ENCODE assay signal across 9 mouse cellular contexts in genomic region chr17:65614431-65614830, GRCm38 (mm10). TPM values are rescaled to one million over a fixed set of nuclear protein-coding genes. Genes with fewer than 3 reads are reported as not detected.
DNase-seq lines count a peak whose midpoint lies in the region; ATAC-seq and TF ChIP-seq lines count a peak whose summit lies in the region.
"Had no signal": no experiment of that assay in that cellular context is flagged by ENCODE, and none has a peak within 500 bp of the region (broad histone marks: within the 10 kb centered on the region; RNA-seq: fewer than 3 reads in every experiment).

No protein-coding gene starts in this region.

- H3K4me1 ChIP-seq in kidney, embryonic 16.5 days (ENCODE audit: insufficient read depth, low read length), result peaks cover 18% of the 10 kb centered on the region; the same call in 1 of the 2 replicates
- H3K4me1 ChIP-seq in embryonic facial prominence, embryonic 10.5 days, result peaks cover 25% of the 10 kb centered on the region
- H3K4me1 ChIP-seq in hindbrain, embryonic 13.5 days (replicated peaks), result peaks cover 19% of the 10 kb centered on the region
- peaks cover 22% of the 10 kb centered on the region for H3K4me1 ChIP-seq in midbrain, embryonic 14.5 days (ENCODE audit: control insufficient read depth, insufficient read depth, low read length)
- no peaks in the 10 kb centered on the region for H3K4me1 ChIP-seq in thymus, adult 2 months (replicated peaks; ENCODE audit: control insufficient read depth, insufficient read depth, low read length)

- DNase-seq in kidney, postnatal 25 days, result no peak
- no peak for DNase-seq in embryonic facial prominence, embryonic 10.5 days (ENCODE audit: low spot score)
- peak; percentile 55 for DNase-seq in midbrain, embryonic 14.5 days
- DNase-seq in thymus, adult 2 months, result no peak
- no peak for DNase-seq in adrenal gland, postnatal 10 days
- no peak for DNase-seq in right cerebral cortex, adult 18-20 months

- no peak for TF ChIP-seq CTCF in thymus, adult 2 months (IDR thresholded peaks at IDR 0.05; ENCODE audit: borderline replicate concordance, control insufficient read depth, extremely low read depth, insufficient read depth, low read length, poor library complexity)

- no peaks in the 10 kb centered on the region for H3K9me3 ChIP-seq in kidney, embryonic 16.5 days (ENCODE audit: low read length)
- no peaks in the 10 kb centered on the region for H3K9me3 ChIP-seq in embryonic facial prominence, embryonic 10.5 days
- no peaks in the 10 kb centered on the region for H3K9me3 ChIP-seq in hindbrain, embryonic 13.5 days
- no peaks in the 10 kb centered on the region for H3K9me3 ChIP-seq in midbrain, embryonic 14.5 days (ENCODE audit: control insufficient read depth, low read length)

- no peaks in the 10 kb centered on the region for H3K36me3 ChIP-seq in kidney, embryonic 16.5 days (ENCODE audit: insufficient read depth, low read length)
- H3K36me3 ChIP-seq in embryonic facial prominence, embryonic 10.5 days (replicated peaks), result peaks cover 3% of the 10 kb centered on the region
- no peaks in the 10 kb centered on the region for H3K36me3 ChIP-seq in hindbrain, embryonic 13.5 days
- H3K36me3 ChIP-seq in midbrain, embryonic 14.5 days (ENCODE audit: control insufficient read depth, insufficient read depth, low read length), result no peaks in the 10 kb centered on the region
- H3K36me3 ChIP-seq in thymus, adult 2 months (ENCODE audit: control insufficient read depth, insufficient read depth, low read length), result no peaks in the 10 kb centered on the region

- H3K9ac ChIP-seq in kidney, embryonic 16.5 days (replicated peaks; ENCODE audit: low read length), result peak overlapping the region; percentile 99
- H3K9ac ChIP-seq in hindbrain, embryonic 13.5 days, result peak overlapping the region; percentile 97
- peak overlapping the region; percentile 95 for H3K9ac ChIP-seq in midbrain, embryonic 14.5 days (replicated peaks; ENCODE audit: low read length)

- under 1% methylated on average over 9 of the region's 9 CpGs for WGBS in kidney, embryonic 16.5 days
- WGBS in embryonic facial prominence, embryonic 10.5 days, result 1% methylated on average over 9 of the region's 9 CpGs
- under 1% methylated on average over 9 of the region's 9 CpGs for WGBS in hindbrain, embryonic 13.5 days
- WGBS in midbrain, embryonic 14.5 days, result 1% methylated on average over 9 of the region's 9 CpGs
- 9% methylated on average over 9 of the region's 9 CpGs for WGBS in thymus, adult 2 months

- TF ChIP-seq POLR2A in thymus, adult 2 months (IDR thresholded peaks at IDR 0.05; ENCODE audit: control insufficient read depth, extremely low read depth, insufficient read depth, low read length, poor library complexity), result no peak

- peak overlapping the region; percentile 64 for H3K4me2 ChIP-seq in kidney, embryonic 16.5 days (replicated peaks; ENCODE audit: low read depth, low read length)
- peak overlapping the region; percentile 68 for H3K4me2 ChIP-seq in hindbrain, embryonic 13.5 days
- H3K4me2 ChIP-seq in midbrain, embryonic 14.5 days (ENCODE audit: low read length), result peak overlapping the region; percentile 59

- ATAC-seq in kidney, embryonic 16.5 days (ENCODE audit: low FRiP score, low TSS enrichment), result no peak
- no peak for ATAC-seq in hindbrain, embryonic 13.5 days (ENCODE audit: low FRiP score)
- no peak for ATAC-seq in midbrain, embryonic 14.5 days (ENCODE audit: low FRiP score, low TSS enrichment)

- peak overlapping the region; percentile 89 for H3K4me3 ChIP-seq in kidney, embryonic 16.5 days (ENCODE audit: low read length)
- H3K4me3 ChIP-seq in embryonic facial prominence, embryonic 10.5 days, result peak overlapping the region; percentile 96
- H3K4me3 ChIP-seq in hindbrain, embryonic 13.5 days, result peak overlapping the region; percentile 96
- H3K4me3 ChIP-seq in midbrain, embryonic 14.5 days (replicated peaks; ENCODE audit: low read depth, low read length), result peak overlapping the region; percentile 95
- H3K4me3 ChIP-seq in thymus, adult 2 months (ENCODE audit: control insufficient read depth, insufficient read depth, low read length), result no peak overlapping the region

- no peaks in the 10 kb centered on the region for H3K27me3 ChIP-seq in kidney, embryonic 16.5 days (ENCODE audit: insufficient read depth, low read length)
- H3K27me3 ChIP-seq in embryonic facial prominence, embryonic 10.5 days (replicated peaks; ENCODE audit: low read depth, poor library complexity, severe bottlenecking), result no peaks in the 10 kb centered on the region
- no peaks in the 10 kb centered on the region for H3K27me3 ChIP-seq in hindbrain, embryonic 13.5 days
- H3K27me3 ChIP-seq in midbrain, embryonic 14.5 days (ENCODE audit: control insufficient read depth, insufficient read depth, low read length), result no peaks in the 10 kb centered on the region
- no peaks in the 10 kb centered on the region for H3K27me3 ChIP-seq in thymus, adult 2 months (ENCODE audit: control insufficient read depth, insufficient read depth, low read length)

- H3K27ac ChIP-seq in kidney, embryonic 16.5 days (ENCODE audit: low read length), result peak overlapping the region; percentile 99
- peak overlapping the region; percentile 98 for H3K27ac ChIP-seq in embryonic facial prominence, embryonic 10.5 days (replicated peaks)
- peak overlapping the region; percentile 100 for H3K27ac ChIP-seq in hindbrain, embryonic 13.5 days
- peak overlapping the region; percentile 99 for H3K27ac ChIP-seq in midbrain, embryonic 14.5 days (replicated peaks; ENCODE audit: low read depth, low read length)
- H3K27ac ChIP-seq in thymus, adult 2 months (ENCODE audit: control insufficient read depth, insufficient read depth, low read length), result no peak overlapping the region

RNA-seq across cellular contexts. Expression of gene Vapa, which starts 1.1 kb away (rescaled TPM):
- 160 and 165 TPM in 2 replicates for polyA plus RNA-seq in kidney, embryonic 16.5 days (2015; fragmentation: Nextera tagmentation; extraction: Ambion mirVana)
- 169 and 171 TPM in 2 replicates for polyA plus RNA-seq in embryonic facial prominence, embryonic 10.5 days (2016; fragmentation: Nextera tagmentation; extraction: Ambion mirVana)
- polyA plus RNA-seq in hindbrain, embryonic 13.5 days (2015; fragmentation: Nextera tagmentation; extraction: Ambion mirVana), result 257 and 265 TPM in 2 replicates
- polyA plus RNA-seq in midbrain, embryonic 14.5 days (2014; fragmentation: Nextera tagmentation; extraction: Ambion mirVana), result 283 and 291 TPM in 2 replicates
- 32.9 and 58.0 TPM in 2 replicates for polyA plus RNA-seq in thymus, adult 2 months (2012; rRNA removed)
- total RNA-seq in adrenal gland, postnatal 10 days (2021), result 100 to 1,000 TPM; 108 to 115 TPM

RNA-seq across cellular contexts. Expression of gene Txndc2, which starts 27.5 kb away (rescaled TPM):
- 0.09 TPM in 1 of 2 replicates, not detected in the other for polyA plus RNA-seq in kidney, embryonic 16.5 days (2015; fragmentation: Nextera tagmentation; extraction: Ambion mirVana)
- polyA plus RNA-seq in embryonic facial prominence, embryonic 10.5 days (2016; fragmentation: Nextera tagmentation; extraction: Ambion mirVana), result 0.07 TPM in 1 of 2 replicates, not detected in the other
- polyA plus RNA-seq in hindbrain, embryonic 13.5 days (2015; fragmentation: Nextera tagmentation; extraction: Ambion mirVana), result 0.18 TPM in 1 of 2 replicates, not detected in the other
- polyA plus RNA-seq in midbrain, embryonic 14.5 days (2014; fragmentation: Nextera tagmentation; extraction: Ambion mirVana), result 0.12 TPM in 2 replicates
- polyA plus RNA-seq in thymus, adult 2 months (2012; rRNA removed), result not detected in 2 replicates
- 10 to 100 TPM in 1 of 2 experiments, 1 to 10 TPM in 1; 7.6 to 13.2 TPM for total RNA-seq in adrenal gland, postnatal 10 days (2021)
- polyA plus RNA-seq: large intestine, adult 2 months had no signal
